Mouse (Mus musculus): Measurements from ENCODE around the gene Rnf141.

The Rnf141 gene

DNA sequence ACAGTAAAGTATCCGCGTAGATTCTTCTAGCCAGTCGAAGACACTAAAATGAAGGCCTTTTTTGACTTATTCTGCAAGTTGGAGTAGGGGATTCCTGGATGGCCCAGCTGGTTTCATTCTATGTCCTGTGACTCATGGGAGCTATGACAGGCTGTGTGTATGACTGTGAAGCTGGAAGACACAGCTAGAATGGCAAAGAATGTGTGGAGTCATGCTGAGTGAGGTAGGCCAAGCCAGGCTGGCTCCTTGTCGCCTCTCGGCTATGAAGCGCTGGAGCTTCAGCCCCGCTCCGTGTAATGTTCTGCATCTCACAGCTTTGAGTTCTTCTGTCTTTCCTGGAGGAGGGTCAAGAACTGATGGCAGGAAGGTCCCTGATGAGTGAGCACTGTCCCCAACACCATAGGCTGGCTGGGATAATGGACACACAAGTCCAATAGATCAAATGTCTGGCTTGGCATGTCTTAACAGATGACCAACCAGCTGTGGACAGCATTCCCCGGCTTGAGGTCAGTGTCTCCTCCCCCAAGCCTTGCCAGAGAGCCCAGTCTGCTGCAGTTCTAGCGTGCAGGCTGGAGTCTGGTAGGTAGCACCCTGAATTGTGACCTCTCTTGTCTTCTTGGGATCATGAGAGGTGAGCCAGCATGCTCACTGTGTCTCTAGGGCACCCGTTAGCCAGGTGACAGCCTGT, 46.4 kb downstream of the Rnf141 start:
- in situ Hi-C loops (cut with MboI; ENCODE audit: unreplicated experiment in 2 of 2): loop anchor here in 1 of 2 experiments (10.0 to 25.0 kb wide), 2 partner anchors 633 to 1086 kb away; partner anchors contain the start of genes Akip1, BC051019 and St5

DNA sequence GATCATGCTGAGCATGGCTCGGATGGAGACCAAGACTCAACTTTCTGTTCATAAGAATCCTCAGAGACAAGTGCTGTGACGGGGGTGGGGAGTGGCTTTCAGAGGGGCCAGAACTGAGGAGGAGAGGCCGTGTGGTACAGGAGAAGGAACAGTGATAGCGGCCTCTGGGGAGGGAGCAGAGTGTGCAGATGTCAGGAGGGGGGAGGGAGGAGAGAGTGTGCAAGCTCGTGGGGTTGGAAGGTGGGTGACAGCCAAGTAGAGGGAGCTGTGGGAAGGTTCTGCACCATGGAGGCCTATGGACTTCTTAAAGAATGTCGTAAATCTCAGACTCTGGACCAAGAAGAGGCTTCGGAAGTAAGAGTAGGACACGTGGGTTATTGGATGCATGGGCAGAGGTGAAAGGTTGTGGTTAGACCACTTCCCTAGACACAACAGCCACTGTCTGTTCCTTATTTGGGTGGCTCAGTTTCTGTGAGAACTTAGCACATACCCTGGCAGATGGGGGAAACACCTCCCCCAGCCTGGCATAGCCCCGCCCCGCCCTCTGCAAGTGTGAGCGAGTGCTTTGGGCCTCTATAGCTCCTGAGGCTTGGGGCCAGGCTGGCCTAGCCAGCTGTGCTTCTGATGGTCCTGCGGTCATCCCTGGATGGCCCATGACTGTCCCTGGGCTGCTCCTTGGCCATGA, 47.7 kb downstream of the Rnf141 start:
- in situ Hi-C loops (cut with MboI; ENCODE audit: unreplicated experiment in 2 of 2): loop anchor here in 1 of 2 experiments (10.0 to 25.0 kb wide), 2 partner anchors 632 to 1084 kb away; partner anchors contain the start of genes Akip1, BC051019 and St5

DNA sequence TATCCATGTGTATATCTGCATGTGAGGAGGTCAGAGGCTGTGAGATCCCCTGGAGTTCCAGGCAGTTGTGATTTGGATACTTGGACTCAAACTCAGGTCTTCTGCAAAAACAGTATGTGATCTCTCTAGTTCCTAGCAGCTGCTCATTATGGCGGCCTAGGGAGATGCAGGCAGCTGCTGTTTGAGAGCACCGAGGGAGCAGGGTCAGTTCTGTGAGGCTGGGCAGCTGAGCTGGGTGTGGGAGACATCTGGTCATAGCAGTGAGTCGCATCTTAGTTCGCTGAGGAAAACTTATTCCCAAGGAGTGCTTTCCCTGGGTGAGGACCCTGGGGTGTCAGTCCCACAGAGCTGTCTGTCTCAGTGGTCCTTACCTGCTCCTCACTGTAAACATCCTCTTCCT, 49.5 kb downstream of the Rnf141 start:
- in situ Hi-C loops (cut with MboI; ENCODE audit: unreplicated experiment in 2 of 2): loop anchor here in 1 of 2 experiments (10.0 to 25.0 kb wide), 2 partner anchors 630 to 1082 kb away; partner anchors contain the start of genes Akip1, BC051019 and St5

DNA sequence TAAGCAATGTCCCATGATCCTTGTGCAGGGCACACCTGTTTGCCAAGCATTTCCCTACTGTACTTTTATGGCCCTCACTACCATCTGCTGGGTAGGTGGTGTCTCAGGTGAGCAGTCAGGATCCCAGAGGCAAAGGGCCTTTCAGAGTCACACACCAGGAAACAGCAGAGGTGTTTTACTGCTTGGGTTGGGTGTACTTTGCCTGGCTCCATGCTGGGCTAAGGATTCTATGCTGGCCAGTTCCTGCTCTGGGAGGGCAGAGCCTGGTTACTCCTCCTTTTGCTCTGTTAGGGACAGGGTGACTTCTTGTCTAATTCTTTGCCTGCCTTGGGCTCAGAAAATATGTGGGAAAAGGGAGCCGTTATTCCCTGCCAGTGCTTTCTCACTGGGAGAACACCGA, 51.4 kb downstream of the Rnf141 start:
- in situ Hi-C loops (cut with MboI; ENCODE audit: unreplicated experiment in 2 of 2): loop anchor here in 1 of 2 experiments (10.0 to 25.0 kb wide), 2 partner anchors 628 to 1081 kb away; partner anchors contain the start of genes Akip1, BC051019 and St5

DNA sequence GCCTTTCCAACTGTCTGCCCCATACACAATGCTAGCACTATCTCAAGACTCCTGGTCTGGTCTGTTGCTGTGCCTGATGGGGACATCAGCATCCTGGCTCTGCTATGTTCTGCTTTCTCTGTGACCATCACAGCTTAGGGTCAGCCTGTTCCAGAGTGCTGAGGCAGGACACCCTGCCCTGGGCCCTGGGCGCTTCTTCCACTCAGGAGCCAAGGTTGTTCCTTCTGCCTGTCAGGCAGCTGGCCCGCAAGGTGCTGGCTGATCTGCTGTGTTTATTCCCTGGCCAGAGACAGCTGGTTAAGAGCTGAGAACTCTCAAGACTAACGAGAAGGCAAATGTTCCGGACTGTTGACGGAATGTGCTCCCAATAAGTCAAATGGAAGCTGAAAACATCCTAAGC, 52.1 kb downstream of the Rnf141 start:
- in situ Hi-C loops (cut with MboI; ENCODE audit: unreplicated experiment in 2 of 2): loop anchor here in 1 of 2 experiments (10.0 to 25.0 kb wide), 2 partner anchors 627 to 1080 kb away; partner anchors contain the start of genes Akip1, BC051019 and St5

DNA sequence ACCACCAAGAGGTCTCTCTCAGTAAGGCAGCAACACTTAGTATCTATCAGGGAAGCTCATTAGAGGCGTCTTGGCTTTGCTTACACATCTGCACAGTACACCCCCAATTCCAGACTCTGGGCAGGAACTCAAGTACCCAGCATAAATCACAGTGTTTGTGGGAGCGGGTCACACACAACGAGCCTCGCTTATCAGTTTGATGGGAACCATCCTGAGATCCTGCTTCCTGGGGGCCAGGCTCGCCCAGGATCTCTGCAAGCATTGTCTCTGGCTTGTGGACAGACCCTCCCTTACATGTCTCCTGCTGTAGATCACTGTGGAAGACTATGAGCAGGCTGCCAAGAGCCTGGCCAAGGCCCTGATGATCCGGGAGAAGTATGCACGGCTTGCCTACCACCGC, 53.4 kb downstream of the Rnf141 start:
- in situ Hi-C loops (cut with MboI; ENCODE audit: unreplicated experiment in 2 of 2): loop anchor here in 1 of 2 experiments (10.0 to 25.0 kb wide), 2 partner anchors 626 to 1079 kb away; partner anchors contain the start of genes Akip1, BC051019 and St5

DNA sequence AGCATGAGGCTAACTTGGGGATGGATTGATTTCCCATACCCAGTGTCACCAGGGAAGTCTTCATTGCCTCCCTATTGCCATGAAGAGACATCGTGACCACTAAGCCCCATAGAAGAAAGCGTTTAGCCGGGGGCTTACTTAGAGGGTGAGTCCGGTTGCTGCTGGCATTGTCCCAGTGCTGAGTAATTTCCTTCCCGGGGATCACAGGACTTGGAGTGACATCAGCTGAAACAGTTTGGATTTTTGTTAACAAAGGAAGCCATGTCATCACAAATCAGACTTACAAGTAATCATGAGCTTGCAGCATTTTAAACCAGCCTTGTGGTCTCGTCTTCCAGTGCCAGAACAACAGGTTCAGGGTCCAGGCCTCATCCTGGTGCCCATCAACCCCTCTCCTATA, 56.9 kb downstream of the Rnf141 start:
- in situ Hi-C loops (cut with MboI; ENCODE audit: unreplicated experiment in 2 of 2): loop anchor here (10.0 to 25.0 kb wide), 2 partner anchors 243 to 1075 kb away; partner anchors contain the start of genes Akip1 (in 1 of the 2), BC051019 (in 1 of the 2) and St5 (in 1 of the 2)

DNA sequence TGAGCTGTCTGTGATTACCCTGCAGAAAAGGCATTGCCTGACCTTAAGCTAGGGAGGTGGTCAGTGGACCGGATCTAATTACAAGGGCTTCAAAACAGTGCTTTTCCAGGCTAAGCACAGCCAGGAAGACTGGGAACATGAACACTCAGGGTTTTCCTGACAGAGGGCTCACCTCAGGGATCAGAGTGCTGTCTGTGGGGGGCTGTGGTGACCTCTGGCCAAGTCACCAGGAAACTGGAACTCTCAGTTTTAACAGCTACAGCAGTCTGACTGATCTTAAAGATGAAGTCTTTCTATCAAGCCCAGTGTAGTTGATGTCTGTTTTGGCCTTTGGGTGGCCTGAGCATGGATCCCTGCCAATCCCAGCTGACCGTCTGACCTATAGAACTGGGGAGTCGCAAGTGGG, 58.5 kb downstream of the Rnf141 start:
- in situ Hi-C loops (cut with MboI; ENCODE audit: unreplicated experiment in 2 of 2): loop anchor here (10.0 to 25.0 kb wide), 2 partner anchors 241 to 1073 kb away; partner anchors contain the start of genes Akip1 (in 1 of the 2), BC051019 (in 1 of the 2) and St5 (in 1 of the 2)

DNA sequence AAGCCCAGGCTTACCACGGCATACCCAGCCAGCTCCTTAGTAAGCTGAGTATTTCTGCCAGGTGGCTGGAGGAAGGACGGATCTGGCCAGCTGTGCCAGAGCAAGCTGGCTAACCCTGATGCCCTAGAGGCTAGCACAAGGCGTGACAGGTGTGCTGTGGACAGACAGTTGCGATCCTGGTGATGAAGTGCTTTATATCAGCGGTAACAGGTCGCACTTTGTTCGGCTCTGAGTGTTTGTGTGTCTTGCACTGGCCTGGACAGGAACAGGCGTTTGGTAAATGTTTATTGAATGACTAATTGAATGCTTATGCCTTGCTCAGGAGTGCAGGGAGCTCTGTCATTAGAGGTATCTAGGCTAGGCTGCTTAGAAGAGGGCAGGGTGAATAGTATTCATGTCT, 59.3 kb downstream of the Rnf141 start:
- in situ Hi-C loops (cut with MboI; ENCODE audit: unreplicated experiment in 2 of 2): loop anchor here (10.0 to 25.0 kb wide), 2 partner anchors 240 to 1073 kb away; partner anchors contain the start of genes Akip1 (in 1 of the 2), BC051019 (in 1 of the 2) and St5 (in 1 of the 2)

DNA sequence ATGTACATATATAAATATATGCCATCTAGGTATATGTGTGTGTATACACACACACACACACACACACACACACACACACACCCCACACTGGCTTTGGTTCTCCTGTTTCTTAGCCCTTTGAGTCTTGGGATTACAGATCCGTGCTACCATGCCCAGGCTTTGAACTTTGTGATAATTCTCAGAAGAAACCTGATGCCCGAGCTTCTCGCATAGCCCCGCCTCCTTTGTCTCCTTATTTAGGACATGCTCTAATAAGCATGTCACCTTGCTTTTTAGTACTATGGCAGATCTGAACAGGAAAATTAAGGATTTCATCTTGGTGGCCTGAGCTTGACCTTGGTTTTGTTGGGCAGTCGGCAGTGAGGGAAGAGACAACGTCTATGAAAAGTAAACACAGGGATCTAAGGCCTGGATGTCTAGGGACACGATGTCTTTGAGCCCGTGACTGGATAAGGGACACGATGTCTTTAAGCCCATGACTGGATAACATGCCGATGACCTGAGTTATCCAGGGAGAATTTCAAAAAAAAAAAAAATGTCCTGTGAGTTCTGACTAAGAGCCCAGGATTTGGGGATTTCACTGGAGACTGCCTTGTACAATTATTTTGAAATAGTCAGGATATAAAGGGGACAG, 61.3 kb downstream of the Rnf141 start:
- in situ Hi-C loops (cut with MboI; ENCODE audit: unreplicated experiment in 2 of 2): loop anchor here (10.0 to 25.0 kb wide), 2 partner anchors 238 to 1071 kb away; partner anchors contain the start of genes Akip1 (in 1 of the 2), BC051019 (in 1 of the 2) and St5 (in 1 of the 2)

DNA sequence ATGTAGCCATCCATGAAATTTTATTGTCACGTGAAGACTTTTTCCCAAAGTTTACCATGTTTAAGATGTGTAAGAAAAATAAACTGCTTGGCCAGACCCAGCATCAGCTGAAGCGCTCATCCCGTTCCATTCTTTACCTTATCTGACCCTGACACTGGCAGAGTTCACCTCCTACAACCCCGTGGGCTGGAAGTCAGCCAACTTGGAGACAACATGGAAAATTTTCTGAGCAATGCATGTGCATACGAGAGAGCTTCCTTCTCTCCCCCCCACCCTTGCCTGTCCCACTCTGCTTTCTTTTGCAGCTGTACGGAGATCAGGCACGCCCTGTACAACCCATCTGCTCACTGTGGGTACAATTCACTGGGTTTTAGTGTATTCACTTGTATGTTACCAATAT, 62.1 kb downstream of the Rnf141 start:
- in situ Hi-C loops (cut with MboI; ENCODE audit: unreplicated experiment in 2 of 2): loop anchor here (10.0 to 25.0 kb wide), 2 partner anchors 237 to 1070 kb away; partner anchors contain the start of genes Akip1 (in 1 of the 2), BC051019 (in 1 of the 2) and St5 (in 1 of the 2)

DNA sequence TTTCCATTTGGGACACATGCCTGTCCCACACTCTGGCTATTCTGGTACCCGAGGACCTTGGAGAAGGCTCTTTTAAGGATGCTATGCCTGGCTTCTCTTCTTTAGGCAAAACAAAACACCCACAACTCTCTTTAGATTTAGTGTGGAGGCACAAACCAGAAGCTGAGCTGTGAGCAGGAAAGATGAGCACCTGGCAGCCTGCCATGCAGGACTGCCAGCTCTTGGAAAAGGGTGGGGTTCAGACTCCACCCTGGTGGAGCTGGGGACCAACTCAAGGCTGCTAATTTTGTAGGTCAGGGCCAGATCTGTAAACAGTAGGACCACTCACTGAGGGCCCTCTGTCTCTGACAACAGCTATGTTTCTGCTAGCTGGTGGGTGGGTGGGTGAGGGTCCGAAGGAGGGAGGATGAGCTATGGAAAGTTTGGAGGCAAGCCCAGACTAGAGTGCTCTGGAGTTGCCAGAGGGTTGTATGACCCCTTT, 63.0 kb downstream of the Rnf141 start:
- in situ Hi-C loops (cut with MboI; ENCODE audit: unreplicated experiment in 2 of 2): loop anchor here (10.0 to 25.0 kb wide), 2 partner anchors 236 to 1069 kb away; partner anchors contain the start of genes Akip1 (in 1 of the 2), BC051019 (in 1 of the 2) and St5 (in 1 of the 2)

DNA sequence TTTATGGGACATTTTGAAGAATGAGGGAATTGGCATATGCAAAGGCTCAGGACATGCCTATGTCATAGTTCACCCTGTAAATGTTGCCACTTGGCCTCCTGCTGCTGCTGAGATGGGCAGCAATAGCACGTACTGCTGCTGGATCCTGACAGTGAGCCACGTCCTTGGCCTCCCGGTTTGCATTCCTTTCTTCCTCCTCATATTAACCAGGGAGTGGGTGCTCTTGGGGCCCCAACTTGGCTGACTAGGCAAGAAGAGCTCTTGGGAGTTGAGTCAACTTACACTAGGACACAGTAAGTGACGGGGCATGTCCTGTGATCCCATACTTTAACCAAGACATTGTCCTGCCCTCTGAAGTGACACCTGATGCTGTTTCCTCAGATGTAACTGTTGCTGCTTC, 63.7 kb downstream of the Rnf141 start:
- in situ Hi-C loops (cut with MboI; ENCODE audit: unreplicated experiment in 2 of 2): loop anchor here (10.0 to 25.0 kb wide), 2 partner anchors 236 to 1068 kb away; partner anchors contain the start of genes Akip1 (in 1 of the 2), BC051019 (in 1 of the 2) and St5 (in 1 of the 2)

DNA sequence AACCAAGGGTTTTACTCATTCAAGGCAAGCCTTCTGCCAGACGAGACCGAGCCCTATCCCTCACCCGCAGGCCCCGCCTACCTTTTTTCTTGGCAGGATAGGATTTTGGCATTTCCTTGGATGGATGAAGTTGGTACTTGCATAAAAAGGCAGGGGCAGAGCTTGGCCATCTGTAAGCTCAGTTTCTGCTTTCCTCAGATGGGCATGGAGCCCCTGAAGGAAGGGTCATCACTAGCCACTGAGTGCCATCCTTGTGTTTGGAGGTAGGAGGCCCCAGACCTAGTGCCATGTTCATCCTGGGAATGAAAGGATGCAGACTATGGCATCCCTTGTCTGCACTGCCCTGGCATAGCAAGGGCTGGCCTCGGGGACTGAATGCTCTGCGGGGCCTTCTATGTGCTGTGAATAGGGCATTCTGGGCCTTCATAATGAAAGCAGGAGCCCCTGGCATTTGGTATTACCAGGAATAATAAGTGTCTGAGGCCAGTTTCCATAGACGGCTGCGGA, 64.6 kb downstream of the Rnf141 start:
- in situ Hi-C loops (cut with MboI; ENCODE audit: unreplicated experiment in 2 of 2): loop anchor here (10.0 to 25.0 kb wide), 2 partner anchors 235 to 1067 kb away; partner anchors contain the start of genes Akip1 (in 1 of the 2), BC051019 (in 1 of the 2) and St5 (in 1 of the 2)

DNA sequence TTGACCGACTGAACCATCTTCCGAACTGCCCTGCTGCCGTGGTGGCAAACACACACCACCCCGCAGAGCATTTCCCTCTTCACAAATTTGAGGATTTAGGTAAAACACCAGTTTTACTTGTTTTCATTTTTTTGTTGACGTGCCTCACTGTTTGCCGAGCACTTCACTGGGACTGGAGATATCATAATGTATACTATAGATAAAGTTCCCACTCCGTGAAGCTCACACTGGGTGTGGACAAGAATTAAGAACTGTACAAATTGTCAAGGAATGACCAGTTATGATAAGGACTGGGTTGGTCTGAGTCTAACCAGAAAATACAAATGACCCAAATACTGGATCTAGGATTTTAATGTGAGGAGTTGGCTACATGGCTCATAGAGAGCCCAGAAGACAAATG, 65.3 kb downstream of the Rnf141 start:
- in situ Hi-C loops (cut with MboI; ENCODE audit: unreplicated experiment in 2 of 2): loop anchor here in 1 of 2 experiments (25.0 kb wide), 1 partner anchor 1067 kb away; the partner anchor contains the start of genes Akip1, BC051019 and St5

DNA sequence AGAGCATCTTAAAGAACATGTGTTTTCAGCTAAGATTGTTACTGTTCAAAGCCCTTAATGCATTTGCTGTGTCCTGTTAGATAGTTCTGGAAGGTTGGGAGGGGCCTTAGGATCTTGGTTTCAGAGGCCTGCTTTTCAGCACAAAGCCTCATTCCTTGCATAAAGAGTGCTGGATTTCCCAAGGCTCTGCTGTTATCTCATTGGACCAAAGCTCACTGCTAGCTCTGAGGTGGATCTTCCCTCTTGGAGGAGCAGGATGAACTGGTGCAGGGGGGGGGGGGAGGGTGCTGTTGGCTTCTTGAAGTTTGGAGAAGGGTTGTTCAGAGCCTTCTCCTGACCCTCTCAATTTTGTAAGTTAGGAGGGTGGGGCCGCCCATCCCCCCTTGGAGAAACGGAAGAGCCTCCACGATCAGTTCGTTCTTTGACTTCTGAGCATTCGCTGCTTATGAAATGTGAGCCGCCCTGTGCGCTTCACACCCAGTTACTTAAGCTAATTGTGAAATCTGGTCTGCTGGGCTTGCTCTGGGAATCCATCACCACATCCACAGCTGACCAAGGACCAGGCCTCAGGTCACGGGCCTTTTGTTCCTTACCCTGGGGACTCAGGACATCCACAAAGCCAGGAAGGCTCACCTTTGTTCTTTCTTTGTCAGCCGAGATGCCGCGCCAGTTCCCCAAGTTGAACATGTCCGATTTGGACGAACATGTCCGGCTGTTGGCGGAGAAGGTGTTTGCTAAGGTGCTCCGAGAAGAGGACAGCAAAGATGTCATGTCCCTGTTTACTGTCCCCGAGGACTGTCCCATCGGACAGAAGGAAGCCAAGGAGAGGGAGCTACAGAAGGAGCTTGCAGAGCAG, 66.9 kb downstream of the Rnf141 start:
- in situ Hi-C loops (cut with MboI; ENCODE audit: unreplicated experiment in 2 of 2): loop anchor here in 1 of 2 experiments (25.0 kb wide), 1 partner anchor 1065 kb away; the partner anchor contains the start of genes Akip1, BC051019 and St5

DNA sequence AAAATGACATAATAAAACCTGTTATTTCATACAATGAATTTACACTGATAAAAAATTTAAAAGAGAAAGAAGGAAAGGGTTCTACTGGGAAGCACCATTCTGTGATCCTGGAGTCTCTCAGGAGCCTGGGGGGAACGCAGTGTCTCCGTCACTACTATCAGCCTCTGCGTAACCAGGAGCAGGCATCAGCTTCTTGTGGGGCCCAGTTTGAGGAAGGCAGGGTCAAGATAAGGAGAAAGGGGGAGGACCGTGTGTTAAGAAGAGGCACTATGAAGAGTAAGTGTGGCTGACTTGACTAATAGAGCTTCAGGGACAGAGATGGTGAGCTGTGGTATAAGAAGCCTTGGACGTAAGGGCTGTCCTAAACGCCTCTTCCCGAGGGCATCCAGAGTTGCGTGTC, 69.6 kb downstream of the Rnf141 start:
- in situ Hi-C loops (cut with MboI; ENCODE audit: unreplicated experiment in 2 of 2): loop anchor here in 1 of 2 experiments (25.0 kb wide), 1 partner anchor 1062 kb away; the partner anchor contains the start of genes Akip1, BC051019 and St5

DNA sequence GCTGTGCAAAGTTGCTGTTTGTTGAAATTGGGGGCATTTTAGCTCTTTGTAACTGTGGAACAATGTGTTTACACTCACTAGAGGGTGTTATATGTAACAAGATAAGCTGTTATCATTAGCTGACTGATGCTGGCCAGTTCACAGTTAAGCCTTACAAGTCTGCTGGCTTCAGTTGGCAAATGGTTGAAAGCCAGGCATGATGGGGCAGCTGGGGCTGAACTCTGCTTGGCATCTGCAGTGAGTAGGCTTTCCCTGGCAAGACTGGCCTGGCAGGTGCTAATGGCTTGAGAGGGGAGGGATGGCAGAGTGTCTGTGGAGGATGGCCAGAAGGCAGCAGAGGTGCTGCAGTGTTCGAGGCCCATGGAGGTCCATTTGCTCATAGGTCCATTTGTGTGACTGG, 70.2 kb downstream of the Rnf141 start:
- in situ Hi-C loops (cut with MboI; ENCODE audit: unreplicated experiment in 2 of 2): no loop called here

All from v-Abl transformed pro-B cells (cell line).